Mouse (Mus musculus) small intestine, adult 2 months (tissue): ENCODE results near the gene Fam222b.

Experiments
- CTCF ChIP-seq: fragments of 200-500 bp; IDR thresholded peaks from 2 replicates; pipeline ENCODE4 v1.5.1; 2012; ENCODE audit warnings: low read depth, mild to moderate bottlenecking, control low read depth, inconsistent platforms, low read length, moderate library complexity, mixed read lengths; ENCODE audit not compliant: insufficient replicate concordance, insufficient read length; ENCODE audit errors: extremely low read depth
- POLR2A ChIP-seq: fragments of 200-500 bp; IDR thresholded peaks from 2 replicates; pipeline ENCODE4 v1.6.1; 2012; ENCODE audit warnings: low read depth, mild to moderate bottlenecking, control low read depth, inconsistent platforms, low read length, moderate library complexity

- TF ChIP-seq POLR2A (no peak), CTCF (no peak)
Observed at GRCm38 (mm10) chr11:78102142-78102541, 7.7 kb downstream of the Fam222b start.
